Mouse (Mus musculus) ES-E14 (cell line): ENCODE data around the gene Icam2.

ENCODE experiments used
- MAFK ChIP-seq: IDR thresholded peaks from 2 replicates; pipeline ENCODE4 v1.6.1; 2014; ENCODE audit warnings: mild to moderate bottlenecking, low read depth, low read length, inconsistent platforms; ENCODE audit not compliant: insufficient read depth
- ZC3H11A ChIP-seq: IDR thresholded peaks from 2 replicates; pipeline ENCODE4 v1.6.1; 2012; ENCODE audit warnings: low read depth, mild to moderate bottlenecking, inconsistent platforms, low read length, borderline replicate concordance

- TF ChIP-seq ZC3H11A = no peak
- TF ChIP-seq MAFK = no peak
Observed at GRCm38 (mm10) chr11:106332458-106332857, 55.4 kb downstream of the Icam2 start.
